Mouse (Mus musculus): ENCODE measurements around the gene Kcmf1.

DNA sequence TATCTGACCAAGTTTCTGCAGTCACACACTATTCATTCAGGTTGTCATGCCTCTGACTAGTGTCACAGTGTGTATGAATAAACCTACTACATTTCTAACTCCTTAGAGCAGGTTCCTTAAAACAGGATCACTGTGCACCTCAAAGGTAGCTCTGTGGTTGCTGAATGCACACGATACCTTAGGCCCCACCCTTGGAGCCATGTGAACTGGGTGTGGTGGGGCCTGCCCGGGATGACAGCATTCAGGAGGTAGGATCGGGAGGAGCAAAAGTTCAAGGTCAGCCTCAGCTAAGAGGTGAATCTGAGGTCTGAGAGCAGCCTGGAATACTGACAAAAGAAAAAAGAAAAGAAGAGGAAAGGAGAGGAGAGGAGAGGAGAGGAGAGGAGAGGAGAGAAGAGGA, 91.4 kb downstream of the Kcmf1 start:
- TF ChIP-seq CTCF (IDR thresholded peaks at IDR 0.05; ENCODE audit: low read depth) (no peak), EP300 (IDR thresholded peaks at IDR 0.05; ENCODE audit: low read depth) (no peak)

All from liver, embryonic 14.5 days (tissue).